Mouse (Mus musculus) spleen, postnatal 14 days (tissue): ENCODE data around the gene Frat1.
A peak's percentile ranks its signal among the peaks of the same experiment; 100 is the strongest.

ENCODE experiments used
- DNase-seq, 2 experiments: peaks; one replicate each; pipeline ENCODE4 v3.0.0; 2021 to 2022; ENCODE audit warnings: low spot score in 2 of 2

The Frat1 gene

DNA sequence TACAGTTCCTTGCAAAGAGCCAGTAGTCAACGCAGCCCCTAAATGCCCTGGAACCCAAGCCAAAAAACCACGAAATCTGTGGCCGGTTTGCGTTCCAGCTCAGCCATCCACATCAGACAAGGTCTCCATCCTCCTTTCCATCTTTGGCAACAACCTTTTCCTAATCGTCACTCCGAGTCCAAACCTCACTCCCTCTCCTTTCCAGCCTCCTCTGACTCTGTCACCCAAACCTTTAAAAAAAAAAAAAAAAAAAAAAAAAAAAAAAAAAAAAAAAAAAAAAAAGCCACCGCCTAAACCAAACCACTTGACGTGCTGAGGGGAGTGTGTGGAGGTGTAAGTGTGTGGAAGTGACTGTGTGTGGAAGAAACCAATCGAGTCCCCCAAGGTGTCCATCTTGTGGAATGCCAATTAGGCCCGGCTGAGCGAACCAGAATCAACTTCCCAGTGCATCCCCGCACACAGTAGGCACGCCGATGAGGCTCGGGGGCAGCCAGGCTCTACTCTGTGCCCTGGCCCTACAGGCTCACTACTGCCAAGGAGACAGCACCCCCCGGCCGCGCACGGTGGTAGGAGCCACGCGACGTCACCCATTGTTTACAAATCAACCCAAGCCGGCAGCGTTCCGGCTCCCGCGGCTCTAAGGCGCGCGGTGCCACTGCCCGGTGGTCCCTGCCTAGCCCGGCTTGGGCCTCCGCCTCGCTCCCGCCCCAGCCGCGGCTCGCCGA lies at the start of gene Frat1:
TSS of gene Frat1 (plus strand) at position 590 of the 725 bp plus-strand sequence.
- DNase-seq = peak; percentile 83 to 84

DNA sequence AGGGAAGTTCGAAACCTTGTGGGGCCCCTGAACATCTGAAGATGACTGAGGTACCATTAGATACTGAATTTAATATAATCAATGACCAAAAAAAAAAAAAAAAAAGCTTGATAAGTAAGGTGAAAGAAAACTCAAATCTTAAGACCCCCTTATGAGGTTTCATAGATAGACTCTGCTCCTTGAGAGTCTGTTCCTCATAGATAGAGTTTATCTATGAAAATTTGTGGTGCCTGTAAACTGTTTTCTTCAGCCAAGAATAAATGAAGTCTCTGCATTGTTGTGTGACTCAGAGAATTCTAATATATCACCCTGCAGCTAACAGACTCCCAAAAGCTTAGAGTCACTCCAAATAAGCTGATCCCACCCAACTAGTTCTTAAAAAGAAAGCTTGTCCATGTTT lies 42.9 kb upstream of the Frat1 start:
- no peak for DNase-seq

DNA sequence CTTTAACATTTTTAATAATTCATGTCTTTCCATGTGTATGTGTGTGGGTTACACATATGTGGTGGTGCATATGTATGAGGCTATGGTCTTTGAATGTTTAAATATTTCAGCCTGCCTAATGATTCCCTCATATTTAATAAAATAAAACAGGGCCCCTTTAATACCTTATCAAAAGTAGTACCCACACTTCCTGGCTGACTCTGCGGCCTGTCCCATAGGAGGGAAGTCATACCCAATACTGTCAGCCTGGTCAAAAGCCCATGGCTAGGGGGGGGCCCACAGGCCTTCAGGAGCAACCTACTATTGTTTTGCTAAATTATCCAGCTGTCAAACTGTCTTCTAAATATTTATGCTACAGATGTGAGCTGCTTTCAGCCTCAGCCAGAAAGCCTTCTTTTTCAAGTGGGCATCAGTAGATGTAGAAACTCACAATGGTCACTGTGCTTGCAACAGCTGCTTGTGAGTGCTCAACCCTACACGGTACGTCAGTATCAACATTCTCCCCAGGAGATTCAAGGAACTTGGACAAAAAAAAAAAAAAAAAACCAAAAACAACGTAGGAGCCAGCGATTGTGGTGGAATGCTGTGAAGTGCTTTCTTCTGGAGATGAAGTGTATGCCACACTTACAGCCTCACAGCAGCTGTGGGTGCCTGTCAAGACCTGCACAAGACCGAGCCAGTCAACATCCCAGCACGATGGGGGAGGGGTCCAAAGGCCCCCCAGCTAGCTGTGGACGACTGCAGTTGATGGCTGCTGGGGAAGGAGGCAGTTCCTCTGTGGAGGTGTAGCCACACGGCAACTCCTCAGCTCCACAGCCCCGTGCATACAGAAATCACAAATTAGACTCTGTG lies 40.4 kb upstream of the Frat1 start:
- no peak for DNase-seq

DNA sequence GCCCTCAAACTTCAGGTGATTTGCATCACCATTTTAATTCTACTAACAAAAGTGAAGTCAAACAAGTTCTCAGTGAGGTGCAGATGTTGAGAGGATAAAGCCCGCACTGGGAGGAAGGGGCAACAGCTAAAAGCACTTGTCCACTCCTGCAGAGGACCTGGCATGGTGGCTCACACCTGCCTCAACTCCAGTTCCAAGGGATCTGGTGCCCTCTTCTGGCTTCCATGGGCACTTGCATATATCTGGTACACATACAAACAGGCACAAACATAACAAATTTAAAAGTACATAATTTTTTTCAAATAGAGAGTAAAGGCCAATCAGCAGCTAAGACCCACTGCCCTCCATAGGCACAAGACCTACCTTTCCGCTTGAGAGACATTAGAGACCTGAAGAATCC lies 38.4 kb upstream of the Frat1 start:
- no peak for DNase-seq

DNA sequence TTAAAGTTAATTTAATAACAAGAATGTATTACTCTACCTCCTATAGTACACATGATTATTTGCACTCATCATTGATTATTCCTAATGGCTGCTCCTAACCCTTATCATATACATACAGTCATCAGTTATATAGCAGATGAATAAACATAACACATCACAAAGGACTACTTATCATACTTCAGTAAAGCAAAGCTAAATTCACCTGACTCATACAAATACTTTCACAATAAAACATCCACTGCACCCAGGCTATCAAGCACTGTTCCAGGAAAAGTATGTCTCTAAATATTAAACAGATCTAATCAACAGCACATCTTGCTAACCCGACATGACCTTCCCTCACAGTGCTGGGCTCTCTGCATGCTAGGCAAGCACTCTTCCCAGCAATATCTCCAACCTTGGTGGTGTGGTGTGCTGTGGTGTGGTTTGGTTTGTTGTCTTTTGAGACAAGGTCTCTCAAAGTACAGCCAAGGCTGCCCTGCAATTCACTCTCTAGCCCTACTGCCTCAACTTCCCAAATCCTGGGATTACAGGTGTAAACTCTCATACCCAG lies 36.8 kb upstream of the Frat1 start:
- DNase-seq = no peak

DNA sequence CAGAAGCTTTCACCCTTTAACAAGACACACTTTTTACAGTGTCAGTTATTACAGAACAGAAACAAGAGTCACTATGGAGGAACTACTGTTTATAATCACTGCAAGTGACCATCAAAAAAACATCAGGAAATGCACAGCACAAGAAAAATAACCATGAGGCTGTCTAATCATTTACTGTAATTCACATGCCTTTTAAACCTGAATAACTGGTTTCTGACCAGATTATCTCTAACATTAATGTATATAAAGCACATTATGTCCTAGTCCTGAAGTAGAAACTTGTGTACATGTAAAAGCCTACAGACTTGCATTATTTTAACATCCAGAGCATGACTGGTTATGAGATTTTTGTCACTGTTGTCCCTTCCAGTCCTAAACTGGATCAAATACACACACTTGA lies 35.8 kb upstream of the Frat1 start:
- DNase-seq = no peak

DNA sequence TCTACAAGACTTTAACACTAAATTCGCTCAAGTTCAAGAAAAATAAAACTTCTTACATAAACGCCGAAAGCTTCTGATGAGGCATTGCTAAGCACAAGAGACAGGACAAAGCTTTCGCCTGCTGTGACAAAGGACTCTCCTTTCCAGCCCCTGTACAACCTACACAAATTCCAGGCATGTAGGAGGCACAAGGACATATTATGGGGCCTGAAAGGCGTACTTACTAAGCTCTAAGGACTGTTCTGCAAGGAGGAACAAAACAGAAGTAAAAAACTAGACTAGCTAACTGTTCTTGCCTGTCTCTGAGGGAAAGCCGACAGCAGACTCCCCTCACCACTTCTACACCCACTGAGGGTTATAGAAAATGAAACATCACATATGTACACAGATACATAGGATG lies 34.9 kb upstream of the Frat1 start:
- DNase-seq = no peak

DNA sequence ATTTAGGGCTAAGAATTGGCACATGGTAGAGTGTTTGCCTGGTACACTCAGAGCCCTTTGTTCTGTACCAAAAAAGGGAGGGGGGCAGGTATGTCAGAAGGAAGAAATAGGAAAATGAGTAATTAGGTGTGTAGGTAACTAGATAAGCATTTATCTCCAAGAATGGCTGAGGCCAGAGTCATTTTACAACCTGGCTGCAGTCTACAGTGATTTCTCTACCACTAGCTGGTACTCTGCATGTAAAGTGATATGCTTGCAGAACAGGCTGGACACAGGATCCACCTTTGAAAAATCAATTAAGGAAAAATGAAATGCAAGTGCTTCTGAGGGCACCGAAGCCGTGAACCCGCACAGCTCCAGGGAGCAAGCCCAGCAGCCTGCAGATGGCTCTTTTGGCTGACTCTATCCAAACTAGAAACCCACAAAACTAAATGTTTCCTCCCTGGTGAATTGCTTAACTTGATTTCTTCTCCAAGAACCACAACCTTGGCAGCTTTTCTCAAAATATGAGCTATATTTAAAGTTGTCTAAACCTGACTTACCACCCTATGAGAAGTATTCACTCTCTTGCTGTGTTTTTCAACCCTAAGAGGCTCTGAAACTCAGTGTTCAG lies 33.5 kb upstream of the Frat1 start:
- DNase-seq = no peak

DNA sequence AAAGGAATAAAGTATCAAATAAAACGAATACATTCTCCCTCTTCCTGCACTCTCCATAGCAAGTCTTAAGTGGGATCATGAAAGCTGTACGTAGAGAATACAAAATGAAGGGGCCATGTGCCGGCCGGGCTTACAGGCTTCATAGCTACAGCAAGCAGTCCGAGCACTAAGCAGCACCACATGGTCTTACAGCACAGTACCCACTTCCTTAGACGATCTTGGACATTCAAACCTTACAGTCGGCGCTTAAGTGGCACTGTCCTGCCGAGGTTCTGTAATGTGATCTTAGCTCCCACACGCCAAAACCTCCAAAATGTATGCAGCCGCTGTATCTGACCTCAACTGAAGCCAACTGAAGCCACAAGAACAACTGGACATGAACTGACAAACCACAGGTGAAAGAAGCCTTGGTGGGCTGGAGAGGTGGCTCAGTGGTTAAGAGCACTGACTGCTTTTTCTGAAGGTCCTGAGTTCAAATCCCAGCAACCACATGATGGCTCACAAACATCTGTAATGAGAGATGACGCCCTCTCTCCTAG lies 32.9 kb upstream of the Frat1 start:
- DNase-seq = no peak

DNA sequence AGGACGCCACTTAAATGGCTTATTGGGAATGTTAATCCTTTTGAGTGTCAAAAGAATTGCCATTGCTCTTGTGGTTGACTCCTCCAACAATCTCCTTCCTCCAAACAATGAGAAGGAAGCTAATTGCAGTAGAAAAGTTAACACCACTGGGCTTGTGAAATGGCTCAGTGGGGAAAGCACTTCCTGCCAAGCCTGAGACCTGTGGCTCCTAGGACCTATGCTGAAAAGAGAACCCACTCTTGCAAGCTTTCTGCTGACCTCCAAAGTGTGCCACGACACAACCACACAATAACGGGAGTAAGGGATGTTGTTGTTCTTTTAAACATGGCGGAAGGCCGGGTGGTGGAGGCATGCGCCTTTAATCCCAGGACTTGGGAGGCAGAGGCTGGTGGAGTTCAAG lies 32.2 kb upstream of the Frat1 start:
- no peak for DNase-seq

DNA sequence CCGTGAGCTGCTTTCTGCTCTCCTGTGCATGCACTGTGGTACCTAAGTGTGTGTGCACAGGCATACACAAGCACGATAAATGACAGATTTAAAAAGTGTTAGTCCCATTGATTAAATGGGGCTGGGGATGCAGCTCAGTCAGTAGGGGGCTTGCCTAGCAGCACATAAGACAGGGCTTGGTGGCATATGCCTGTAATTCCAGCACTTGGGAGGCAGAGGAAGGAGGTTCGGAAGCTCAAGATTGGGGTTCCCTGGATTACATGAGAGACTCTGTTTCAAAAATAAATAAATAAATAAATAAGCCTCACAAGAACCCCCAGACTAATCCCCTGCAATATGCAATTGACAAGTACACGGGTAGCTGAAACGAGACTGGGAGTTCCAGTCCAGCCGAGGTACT lies 29.3 kb upstream of the Frat1 start:
- DNase-seq = no peak

DNA sequence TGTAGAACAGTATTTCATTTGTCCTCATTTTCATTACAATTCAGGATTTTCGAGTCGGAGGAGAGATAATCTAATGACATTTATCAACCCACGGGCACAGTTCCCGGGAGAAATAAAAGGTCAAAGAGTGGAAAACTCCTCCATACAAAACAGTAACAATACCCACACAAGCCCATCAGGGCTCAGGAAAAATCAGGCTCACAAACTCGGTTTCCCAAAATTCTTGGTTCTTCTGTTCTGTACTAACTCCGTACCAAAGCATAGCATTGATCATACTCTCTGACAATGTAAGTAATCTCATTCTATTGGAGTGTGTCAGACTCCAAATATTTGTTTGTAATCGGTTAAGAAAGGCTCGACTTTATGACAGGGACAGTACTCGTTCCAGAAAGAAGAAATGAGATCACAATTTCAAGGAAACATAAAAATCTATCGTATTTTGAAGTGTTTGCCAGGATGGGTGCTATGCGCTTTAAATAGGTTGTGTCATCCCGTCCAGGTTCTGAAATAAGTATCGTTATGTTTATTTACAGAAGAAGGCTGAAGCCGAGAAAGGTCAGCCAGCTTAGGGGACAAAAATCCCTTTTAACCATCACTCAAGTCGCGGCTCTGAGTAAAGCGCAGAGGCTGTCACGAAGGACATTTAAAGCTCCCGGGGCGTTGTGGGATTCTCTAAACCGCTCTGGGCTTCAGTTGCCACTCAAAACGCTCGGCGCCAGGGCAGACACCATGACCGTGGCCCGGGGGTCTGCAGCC lies 28.6 kb upstream of the Frat1 start:
- DNase-seq = no peak

DNA sequence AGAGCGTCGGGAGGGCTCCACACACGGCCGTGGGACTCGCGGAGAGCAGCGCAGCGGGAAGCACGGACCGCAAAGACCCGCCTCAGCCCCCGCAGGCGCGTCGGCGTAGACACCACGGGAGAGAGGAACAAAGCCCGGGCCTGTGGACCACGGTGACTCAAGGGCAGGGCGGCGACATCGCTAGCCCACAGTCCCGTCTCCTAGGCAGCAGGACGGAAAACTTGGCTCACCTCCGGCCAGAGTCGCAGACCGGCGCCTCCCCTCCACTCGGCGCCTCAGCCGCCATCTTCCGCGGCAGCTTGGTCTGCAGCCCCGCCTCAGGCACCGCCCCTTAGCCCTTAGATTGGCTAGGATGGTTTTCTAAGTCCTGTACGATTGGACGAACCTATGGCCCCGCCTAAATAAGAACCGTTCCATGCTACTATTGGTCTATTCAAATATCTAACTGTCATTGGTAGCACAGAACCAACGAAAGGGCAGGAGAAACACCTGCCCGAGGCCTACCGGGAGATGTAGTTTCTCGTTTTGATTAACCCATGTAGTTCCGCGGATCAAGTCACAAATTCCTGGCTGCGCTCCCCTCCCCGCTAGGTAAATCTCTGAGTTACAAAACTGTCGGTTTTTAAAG lies 27.9 kb upstream of the Frat1 start, which contains the start of gene Arhgap19:
TSS of gene Arhgap19 (minus strand) at position 306 of the 628 bp plus-strand sequence.
- DNase-seq = peak; percentile 80 to 83

DNA sequence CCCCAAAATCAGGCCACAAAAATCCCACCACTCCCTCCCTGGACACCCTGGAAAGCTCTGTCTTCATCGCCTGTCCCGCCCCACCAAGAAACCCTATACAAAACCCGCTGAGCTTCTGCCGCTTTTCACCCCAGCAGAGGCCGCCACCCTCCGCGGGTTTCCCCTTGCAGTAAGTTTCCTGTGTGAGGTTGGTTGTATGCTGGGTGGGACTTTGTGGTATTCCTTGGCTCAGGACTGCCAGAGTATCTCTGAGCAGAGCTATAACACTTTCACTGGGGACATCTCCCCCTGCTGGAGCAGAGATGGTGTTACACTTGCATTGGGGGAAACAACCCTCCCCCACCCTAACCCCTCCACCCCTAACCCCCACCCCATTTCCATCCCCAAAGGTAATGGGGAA lies 26.4 kb upstream of the Frat1 start:
- peak; percentile 20 to 30 for DNase-seq

DNA sequence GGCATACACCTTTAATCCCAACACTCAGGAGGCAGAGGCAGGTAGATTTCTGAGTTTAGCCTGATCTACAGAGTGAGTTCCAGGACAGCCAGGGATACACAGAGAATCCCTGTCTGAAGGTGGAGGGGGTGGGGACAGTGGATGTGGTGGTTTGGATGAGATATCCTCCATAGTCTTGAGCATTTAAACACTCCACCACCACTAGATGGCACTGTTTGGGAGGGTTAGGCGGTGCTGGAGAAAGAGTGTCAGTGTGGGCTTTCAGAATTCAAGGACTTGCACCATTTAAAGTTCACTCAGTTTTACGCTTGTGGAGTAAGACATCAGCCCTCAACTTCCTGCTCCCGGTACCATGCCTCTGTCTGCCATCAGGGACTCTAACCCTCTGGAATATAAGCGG lies 23.9 kb upstream of the Frat1 start:
- DNase-seq = no peak

DNA sequence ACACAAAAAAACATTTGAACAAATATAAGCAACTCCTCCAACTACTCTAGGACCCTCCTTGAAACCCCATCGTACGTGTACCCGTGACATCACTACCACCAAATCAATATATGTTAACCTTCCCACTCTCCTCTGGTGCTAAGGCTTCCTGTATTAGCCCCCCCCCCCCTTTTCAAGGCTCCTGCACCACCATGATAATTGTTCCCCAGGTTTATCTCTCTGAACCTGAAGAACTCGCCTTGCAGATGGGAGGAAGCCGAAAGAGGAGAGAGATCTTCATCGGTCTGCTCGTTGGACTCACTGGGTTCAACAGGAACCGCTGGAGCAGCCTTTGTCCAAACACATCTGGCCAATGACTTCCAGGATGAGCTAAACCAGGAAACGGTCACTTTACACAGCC lies 22.3 kb upstream of the Frat1 start:
- no peak for DNase-seq

DNA sequence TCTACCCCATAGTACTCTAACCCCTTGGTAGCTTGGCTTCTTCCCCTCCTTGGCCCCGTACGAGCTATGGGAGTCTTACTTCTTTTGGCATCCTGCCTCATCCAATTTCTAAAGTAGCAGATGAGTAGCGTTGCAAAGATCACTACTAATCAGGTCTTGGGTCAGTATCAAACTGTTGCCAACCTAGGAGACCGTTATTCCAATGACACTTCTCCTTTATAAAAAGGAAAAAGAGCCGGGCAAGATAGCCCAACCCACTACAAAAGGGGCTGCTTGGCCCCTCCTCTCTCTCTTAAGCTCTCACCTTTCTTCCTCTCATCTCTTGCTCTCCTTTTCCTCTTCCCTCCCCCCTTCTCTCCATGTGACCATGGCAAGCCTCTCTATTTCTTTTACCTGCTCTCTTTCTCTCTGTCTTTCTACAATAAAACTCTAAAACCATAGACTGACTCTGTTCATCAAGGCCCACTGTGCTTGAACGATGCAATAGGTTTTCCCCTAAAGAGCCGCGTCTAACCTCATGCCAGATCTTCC lies 21.6 kb upstream of the Frat1 start:
- DNase-seq = no peak

DNA sequence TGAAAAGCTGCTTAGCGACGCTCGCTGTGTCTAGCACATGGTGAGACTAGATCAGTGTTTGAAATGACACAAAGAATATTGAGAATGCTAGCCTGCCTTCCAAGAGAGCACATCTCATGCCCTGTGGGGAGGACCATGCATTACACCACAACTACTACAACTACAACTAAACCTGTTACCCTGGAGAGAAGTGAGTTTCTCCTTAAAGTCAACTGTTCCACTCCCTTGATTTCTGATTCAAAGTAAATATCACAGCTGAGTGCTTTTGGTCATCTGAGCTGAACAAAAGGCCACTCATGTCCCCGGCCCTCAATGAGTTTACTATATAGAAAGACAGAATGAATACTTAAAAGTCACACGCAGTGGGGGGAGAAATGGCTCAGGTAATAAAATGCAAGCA lies 19.7 kb upstream of the Frat1 start:
- DNase-seq = no peak

DNA sequence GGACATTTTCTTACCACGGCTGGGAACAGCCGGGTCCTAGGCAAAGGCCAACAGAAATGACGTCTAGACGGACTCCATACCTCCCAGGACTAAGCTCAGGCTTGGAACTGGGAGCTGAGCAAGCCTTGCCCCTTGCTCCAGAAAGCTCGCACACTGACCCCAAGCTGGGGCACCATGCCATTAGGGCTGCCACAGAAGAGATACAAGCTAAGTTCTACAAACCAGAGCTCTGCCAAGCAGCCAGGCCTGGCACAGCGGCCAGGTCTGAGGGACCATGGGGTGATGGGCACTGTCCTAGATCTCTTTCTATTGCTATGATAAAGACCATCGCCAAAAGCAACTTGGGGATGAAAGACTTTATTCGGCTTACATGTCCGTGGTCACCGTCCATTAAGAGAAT lies 17.2 kb upstream of the Frat1 start:
- DNase-seq = no peak

DNA sequence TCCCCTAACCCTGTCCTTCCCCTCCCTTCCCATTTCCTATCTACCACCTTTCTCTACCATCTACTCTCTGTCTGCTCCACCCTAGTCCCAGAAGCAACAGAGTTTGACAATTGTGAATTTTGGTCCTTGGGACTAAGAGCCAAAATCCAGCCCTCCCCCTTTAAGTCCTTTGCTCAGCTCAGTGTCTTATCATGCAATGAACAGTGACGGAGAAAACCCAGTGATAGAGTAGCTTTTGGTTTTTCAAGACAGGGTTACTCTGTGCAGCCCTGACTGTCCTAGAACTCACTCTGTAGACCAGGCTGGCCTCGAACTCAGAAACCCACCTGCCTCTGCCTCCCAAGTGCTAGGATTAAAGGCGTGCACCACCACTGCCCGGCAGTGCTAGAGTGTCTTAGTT lies 16.4 kb upstream of the Frat1 start:
- DNase-seq = no peak

DNA sequence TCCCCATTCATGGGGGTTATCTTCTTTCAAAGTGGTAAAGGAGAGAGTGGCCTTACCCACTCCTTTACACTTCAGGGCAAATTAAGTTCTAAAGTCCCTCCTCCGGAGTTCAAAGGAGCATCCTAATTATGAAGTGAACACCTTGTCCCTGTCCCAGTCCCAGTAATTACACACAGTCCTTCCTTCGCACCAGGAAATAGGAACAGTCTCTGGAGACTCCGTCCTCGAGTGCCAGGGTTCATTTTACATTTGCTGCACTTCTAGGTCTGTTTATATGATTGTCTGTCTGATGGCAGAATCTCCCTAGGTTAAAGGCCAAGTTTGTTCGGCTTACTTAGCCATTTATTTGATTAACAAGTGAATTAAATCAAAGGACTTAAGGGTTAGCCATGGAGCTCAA lies 13.4 kb upstream of the Frat1 start:
- DNase-seq = no peak
